In the genomic region with DNA sequence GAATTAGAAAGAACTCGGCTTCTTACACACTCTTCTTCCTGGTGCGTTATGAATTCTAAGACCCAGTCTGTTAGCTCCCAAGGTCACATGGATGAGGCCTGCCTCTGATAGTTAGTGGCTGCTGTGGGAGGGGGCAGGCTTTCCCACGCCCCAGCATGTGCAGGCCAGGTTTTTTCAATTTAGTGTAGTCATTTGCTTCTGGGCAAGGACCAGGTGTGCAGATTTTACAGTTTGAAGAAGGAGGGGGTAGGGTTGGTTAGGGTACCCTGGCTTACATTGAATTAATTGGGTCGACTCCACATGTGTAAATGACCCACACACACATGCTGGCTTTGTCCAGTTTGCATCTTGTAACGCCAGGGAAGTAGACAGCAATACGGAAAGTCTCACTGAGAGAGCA, we compare ENCODE assay signal across 16 mouse cellular contexts.
"Had no signal": no experiment of that assay in that cellular context is flagged by ENCODE, and none has a peak within 500 bp of the region (broad histone marks: within the 10 kb centered on the region; RNA-seq: fewer than 3 reads in every experiment).

No protein-coding gene starts in this region.

- ATAC-seq: liver, postnatal 0 days had no signal

- H3K9me3 ChIP-seq: liver, embryonic 13.5 days; lung, embryonic 15.5 days; neural tube, embryonic 15.5 days had no signal

- H3K27ac ChIP-seq: layer of hippocampus, adult 2 months; left cerebral cortex, adult 2 months; liver, embryonic 13.5 days; lung, embryonic 15.5 days; neural tube, embryonic 15.5 days; stomach, postnatal 0 days had no signal

- H3K4me1 ChIP-seq: liver, embryonic 13.5 days had no signal

- DNase-seq: kidney, adult 18-20 months; kidney, postnatal 10 days; kidney, postnatal 4 days; liver; liver, embryonic 13.5 days; liver, postnatal 0 days; lung, postnatal 14 days; midbrain, embryonic 14.5 days; right cerebral cortex, adult 18-20 months; thymus, postnatal 14 days had no signal

- H3K9ac ChIP-seq: liver, embryonic 13.5 days; liver, postnatal 0 days; lung, embryonic 15.5 days; neural tube, embryonic 15.5 days had no signal

- H3K4me2 ChIP-seq: liver, embryonic 13.5 days; lung, embryonic 15.5 days; neural tube, embryonic 15.5 days had no signal

- H3K36me3 ChIP-seq: liver, embryonic 13.5 days; lung, embryonic 15.5 days; neural tube, embryonic 15.5 days had no signal

- H3K4me3 ChIP-seq: layer of hippocampus, adult 2 months; left cerebral cortex, adult 2 months; liver, embryonic 13.5 days; lung, embryonic 15.5 days; myocyte; neural tube, embryonic 15.5 days had no signal

- H3K27me3 ChIP-seq: liver, embryonic 13.5 days had no signal
